Mouse (Mus musculus): ENCODE measurements around the gene Omp.

Gene Omp

DNA sequence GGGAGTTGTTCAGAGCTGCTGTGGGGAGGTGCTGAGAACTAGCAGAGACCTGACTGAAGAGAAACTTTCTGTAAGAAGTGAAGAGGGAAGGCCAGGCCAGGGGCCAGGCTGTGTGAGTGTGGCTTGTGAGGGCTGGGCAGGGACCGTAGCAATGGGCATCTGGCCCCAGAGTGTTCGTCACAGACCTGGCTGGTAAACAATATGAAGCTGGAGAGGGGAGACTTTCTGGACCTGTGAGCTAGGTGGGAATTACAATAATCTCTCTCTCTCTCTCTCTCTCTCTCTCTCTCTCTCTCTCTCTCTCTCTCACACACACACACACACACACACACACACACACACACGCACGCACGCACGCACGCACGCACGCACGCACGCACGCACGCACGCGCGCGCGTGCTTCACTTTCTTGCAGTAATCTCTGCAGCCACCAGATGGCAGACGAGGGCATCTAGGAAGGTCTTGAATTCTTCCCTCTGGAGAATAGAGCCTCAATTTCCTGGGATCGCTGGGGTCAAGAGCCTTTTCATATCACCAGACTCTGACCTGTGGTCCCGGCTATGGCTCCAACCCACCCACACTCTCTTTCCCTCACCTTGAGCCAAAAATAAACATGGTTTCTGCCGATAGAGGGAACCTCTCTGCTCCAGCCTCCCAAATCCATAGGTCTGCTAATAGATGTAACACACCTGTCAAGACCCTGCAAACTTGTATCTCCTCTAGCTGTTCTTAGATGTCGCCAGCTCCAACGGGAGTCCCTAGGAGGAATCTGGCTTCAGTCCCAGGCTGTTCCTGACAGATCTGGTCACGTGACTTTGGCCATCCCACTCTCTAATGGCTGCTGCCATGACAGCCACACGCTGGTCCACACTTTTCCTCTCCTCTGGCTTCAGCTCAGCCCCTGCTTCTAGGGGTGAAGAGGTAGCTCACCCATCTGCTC lies 42.0 kb downstream of the Omp start:
- peak; percentile 85 to 89 for DNase-seq (ENCODE audit: low spot score in 2 of 2)

DNA sequence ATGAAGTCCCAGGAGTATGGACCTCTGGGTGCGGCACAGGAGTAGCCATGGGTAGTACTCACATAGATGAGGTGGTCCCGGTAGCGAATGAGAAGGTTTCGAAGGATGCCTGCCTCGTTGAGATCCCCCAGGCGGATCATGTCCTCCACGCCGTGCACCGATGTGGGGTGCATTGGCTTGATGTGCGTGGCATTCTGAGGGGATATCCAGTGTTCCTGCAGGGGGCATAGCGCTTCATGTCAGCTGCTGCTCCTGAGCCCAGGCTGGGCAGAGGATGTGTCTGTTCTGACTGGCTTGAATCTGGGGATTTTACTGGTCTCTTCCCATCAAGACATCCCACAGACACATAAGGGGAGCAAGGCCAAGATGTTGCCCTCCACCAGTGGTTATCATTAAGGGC lies 42.8 kb downstream of the Omp start:
- no peak for DNase-seq (ENCODE audit: low spot score in 2 of 2)

DNA sequence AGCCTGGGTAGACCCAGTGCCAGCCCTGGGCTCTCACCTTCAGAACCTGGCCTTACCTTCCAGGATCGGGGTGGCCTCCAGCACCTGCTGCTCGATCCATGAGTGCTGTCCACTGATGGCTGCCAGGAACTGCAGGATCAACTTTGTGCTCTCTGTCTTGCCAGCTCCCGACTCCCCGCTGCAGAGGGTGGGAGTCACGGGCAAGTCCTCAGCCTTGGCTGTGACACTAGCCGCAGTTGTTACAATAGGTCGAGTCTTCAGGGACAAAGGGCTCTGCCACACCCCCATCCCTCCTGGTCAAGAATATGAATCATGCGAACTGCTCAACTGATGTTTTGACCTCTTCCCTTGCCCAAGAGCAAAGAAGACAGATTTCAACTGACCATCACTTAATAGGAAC lies 47.7 kb downstream of the Omp start:
- DNase-seq (ENCODE audit: low spot score in 2 of 2), result no peak

DNA sequence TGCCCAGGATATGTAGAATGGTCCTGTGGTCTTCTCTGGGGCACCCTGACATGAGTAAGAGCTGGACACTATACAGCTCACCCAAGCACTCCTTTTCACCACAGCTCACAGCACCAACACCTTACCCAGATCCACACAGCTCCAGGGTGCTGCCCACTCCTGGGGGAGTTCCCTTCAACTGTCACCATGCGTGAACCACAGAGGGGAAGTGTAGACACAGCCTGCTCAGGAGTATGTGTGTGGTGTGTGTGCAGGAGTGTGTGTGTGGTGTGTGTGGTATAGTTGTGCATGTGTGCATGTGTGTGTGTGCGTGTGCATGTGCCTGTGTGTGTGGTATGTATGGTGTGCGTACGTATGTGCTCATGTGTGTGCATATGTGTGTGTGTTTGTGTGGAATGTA lies 49.5 kb downstream of the Omp start:
- DNase-seq (ENCODE audit: low spot score in 2 of 2), result no peak

Measured in frontal cortex, postnatal 36 days (tissue).